Mouse (Mus musculus): Measurements from ENCODE around the gene Olah. TPM values are rescaled to one million over a fixed set of nuclear protein-coding genes. Genes with fewer than 3 reads are reported as not detected.

Gene Olah
- polyA plus RNA-seq, 1 experiment from 2014 or later, result not detected

- Histone ChIP-seq H3K9ac (replicated peaks) (no peak overlapping the region), H3K27me3 (ENCODE audit: insufficient read depth, low read length) (0 out of 2 replicates have a peak, but pooled peaks cover 2% of the 10 kb centered on the region), H3K4me3 (ENCODE audit: low read depth, low read length) (no peak overlapping the region), H3K4me1 (ENCODE audit: insufficient read depth) (no peaks in the 10 kb centered on the region), H3K4me2 (ENCODE audit: low read depth, low read length) (no peak overlapping the region), H3K9me3 (ENCODE audit: low read length) (no peaks in the 10 kb centered on the region), H3K27ac (ENCODE audit: low read depth) (no peak overlapping the region), H3K36me3 (replicated peaks; ENCODE audit: insufficient read depth, low read length) (no peaks in the 10 kb centered on the region)
- DNase-seq, result no peak
- WGBS (ENCODE audit: insufficient replicate concordance), result 71% methylated on average over 3 of the region's 3 CpGs
- TF ChIP-seq EP300 (IDR thresholded peaks at IDR 0.05; ENCODE audit: low read depth), result no peak
- no peak for TF ChIP-seq CTCF (IDR thresholded peaks at IDR 0.05; ENCODE audit: low read depth)
- no peak for ATAC-seq
Observed at GRCm38 (mm10) chr2:3361067-3361466, 35.9 kb downstream of the Olah start.

- 38% methylated on average over 3 of the region's 3 CpGs for WGBS (ENCODE audit: insufficient replicate concordance)
- TF ChIP-seq CTCF (IDR thresholded peaks at IDR 0.05; ENCODE audit: low read depth) (no peak), EP300 (IDR thresholded peaks at IDR 0.05; ENCODE audit: low read depth) (no peak)
- ATAC-seq (no peak), DNase-seq (no peak)
- no peak overlapping the region for H3K27ac ChIP-seq (ENCODE audit: low read depth)
- no peaks in the 10 kb centered on the region for H3K9me3 ChIP-seq (ENCODE audit: low read length)
- no peaks in the 10 kb centered on the region for H3K4me1 ChIP-seq (ENCODE audit: insufficient read depth)
- H3K27me3 ChIP-seq (ENCODE audit: insufficient read depth, low read length), result no peaks in the 10 kb centered on the region
- H3K4me3 ChIP-seq (ENCODE audit: low read depth, low read length), result no peak overlapping the region
- no peak overlapping the region for H3K9ac ChIP-seq (replicated peaks)
- H3K4me2 ChIP-seq (ENCODE audit: low read depth, low read length), result no peak overlapping the region
- H3K36me3 ChIP-seq (replicated peaks; ENCODE audit: insufficient read depth, low read length), result no peaks in the 10 kb centered on the region
Observed at GRCm38 (mm10) chr2:3357887-3358286, 39.1 kb downstream of the Olah start.

GRCm38 (mm10) chr2:3356311-3356710 is 40.7 kb downstream of the Olah start:
- WGBS (ENCODE audit: insufficient replicate concordance), result 61% methylated on average over 3 of the region's 3 CpGs
- Histone ChIP-seq H3K4me2 (ENCODE audit: low read depth, low read length) (no peak overlapping the region), H3K36me3 (replicated peaks; ENCODE audit: insufficient read depth, low read length) (no peaks in the 10 kb centered on the region), H3K9me3 (ENCODE audit: low read length) (no peaks in the 10 kb centered on the region), H3K27ac (ENCODE audit: low read depth) (no peak overlapping the region), H3K4me3 (ENCODE audit: low read depth, low read length) (no peak overlapping the region), H3K4me1 (ENCODE audit: insufficient read depth) (no peaks in the 10 kb centered on the region), H3K9ac (replicated peaks) (no peak overlapping the region), H3K27me3 (ENCODE audit: insufficient read depth, low read length) (no peaks in the 10 kb centered on the region)
- TF ChIP-seq EP300 (IDR thresholded peaks at IDR 0.05; ENCODE audit: low read depth) (no peak), CTCF (IDR thresholded peaks at IDR 0.05; ENCODE audit: low read depth) (no peak)
- no peak for DNase-seq
- no peak for ATAC-seq

GRCm38 (mm10) chr2:3355793-3356192 is 41.2 kb downstream of the Olah start:
- H3K4me1 ChIP-seq (ENCODE audit: insufficient read depth), result no peaks in the 10 kb centered on the region
- H3K4me2 ChIP-seq (ENCODE audit: low read depth, low read length), result no peak overlapping the region
- no peak for TF ChIP-seq CTCF (IDR thresholded peaks at IDR 0.05; ENCODE audit: low read depth)
- no peak for TF ChIP-seq EP300 (IDR thresholded peaks at IDR 0.05; ENCODE audit: low read depth)
- no peak for DNase-seq
- 74% methylated on average over 8 of the region's 8 CpGs for WGBS (ENCODE audit: insufficient replicate concordance)
- H3K27ac ChIP-seq (ENCODE audit: low read depth), result no peak overlapping the region
- no peak overlapping the region for H3K4me3 ChIP-seq (ENCODE audit: low read depth, low read length)
- no peak overlapping the region for H3K9ac ChIP-seq (replicated peaks)
- no peak for ATAC-seq
- no peaks in the 10 kb centered on the region for H3K9me3 ChIP-seq (ENCODE audit: low read length)
- no peaks in the 10 kb centered on the region for H3K36me3 ChIP-seq (replicated peaks; ENCODE audit: insufficient read depth, low read length)
- H3K27me3 ChIP-seq (ENCODE audit: insufficient read depth, low read length), result no peaks in the 10 kb centered on the region

- no peak overlapping the region for H3K4me3 ChIP-seq (ENCODE audit: low read depth, low read length)
- TF ChIP-seq EP300 (IDR thresholded peaks at IDR 0.05; ENCODE audit: low read depth) (no peak), CTCF (IDR thresholded peaks at IDR 0.05; ENCODE audit: low read depth) (no peak)
- H3K9me3 ChIP-seq (ENCODE audit: low read length), result no peaks in the 10 kb centered on the region
- no peak overlapping the region for H3K4me2 ChIP-seq (ENCODE audit: low read depth, low read length)
- no peaks in the 10 kb centered on the region for H3K27me3 ChIP-seq (ENCODE audit: insufficient read depth, low read length)
- DNase-seq (no peak), ATAC-seq (no peak)
- H3K4me1 ChIP-seq (ENCODE audit: insufficient read depth), result no peaks in the 10 kb centered on the region
- H3K27ac ChIP-seq (ENCODE audit: low read depth), result no peak overlapping the region
- H3K36me3 ChIP-seq (replicated peaks; ENCODE audit: insufficient read depth, low read length), result no peaks in the 10 kb centered on the region
- no peak overlapping the region for H3K9ac ChIP-seq (replicated peaks)
Observed at GRCm38 (mm10) chr2:3353160-3353559, 43.9 kb downstream of the Olah start.

GRCm38 (mm10) chr2:3348919-3349318 is 48.1 kb downstream of the Olah start:
- TF ChIP-seq EP300 (IDR thresholded peaks at IDR 0.05; ENCODE audit: low read depth) (no peak), CTCF (IDR thresholded peaks at IDR 0.05; ENCODE audit: low read depth) (peak; percentile 83)
- H3K27ac ChIP-seq (ENCODE audit: low read depth), result no peak overlapping the region
- H3K4me2 ChIP-seq (ENCODE audit: low read depth, low read length), result no peak overlapping the region
- H3K4me1 ChIP-seq (ENCODE audit: insufficient read depth), result no peaks in the 10 kb centered on the region
- no peak overlapping the region for H3K9ac ChIP-seq (replicated peaks)
- H3K36me3 ChIP-seq (replicated peaks; ENCODE audit: insufficient read depth, low read length), result no peaks in the 10 kb centered on the region
- no peaks in the 10 kb centered on the region for H3K27me3 ChIP-seq (ENCODE audit: insufficient read depth, low read length)
- no peaks in the 10 kb centered on the region for H3K9me3 ChIP-seq (ENCODE audit: low read length)
- ATAC-seq, result peak; percentile 31; the same call in 1 of the 2 replicates
- H3K4me3 ChIP-seq (ENCODE audit: low read depth, low read length), result no peak overlapping the region
- DNase-seq, result no peak
- 13% methylated on average over 3 of the region's 3 CpGs for WGBS (ENCODE audit: insufficient replicate concordance)

- no peak for TF ChIP-seq CTCF (IDR thresholded peaks at IDR 0.05; ENCODE audit: low read depth)
- TF ChIP-seq EP300 (IDR thresholded peaks at IDR 0.05; ENCODE audit: low read depth), result no peak
- DNase-seq (no peak), ATAC-seq (no peak)
- 70% methylated on average over 4 of the region's 4 CpGs for WGBS (ENCODE audit: insufficient replicate concordance)
- Histone ChIP-seq H3K9me3 (ENCODE audit: low read length) (no peaks in the 10 kb centered on the region), H3K9ac (replicated peaks) (no peak overlapping the region), H3K4me3 (ENCODE audit: low read depth, low read length) (no peak overlapping the region), H3K27me3 (ENCODE audit: insufficient read depth, low read length) (no peaks in the 10 kb centered on the region), H3K4me1 (ENCODE audit: insufficient read depth) (no peaks in the 10 kb centered on the region), H3K27ac (ENCODE audit: low read depth) (no peak overlapping the region), H3K4me2 (ENCODE audit: low read depth, low read length) (no peak overlapping the region), H3K36me3 (replicated peaks; ENCODE audit: insufficient read depth, low read length) (no peaks in the 10 kb centered on the region)
Observed at GRCm38 (mm10) chr2:3348422-3348821, 48.6 kb downstream of the Olah start.

Data from liver, postnatal 0 days (tissue).